In genomic region chr3:21726747-21727505, GRCm38 (mm10) we compare ENCODE assay signal across 16 mouse cellular contexts.
DNase-seq lines count a peak whose midpoint lies in the region; ATAC-seq lines count a peak whose summit lies in the region.
"Had no signal": no experiment of that assay in that cellular context is flagged by ENCODE, and none has a peak within 500 bp of the region (broad histone marks: within the 10 kb centered on the region; RNA-seq: fewer than 3 reads in every experiment).

No protein-coding gene starts in this region.

- H3K4me1 ChIP-seq in hindbrain, embryonic 13.5 days (replicated peaks) = peaks cover 4% of the 10 kb centered on the region
- peaks cover 8% of the 10 kb centered on the region for H3K4me1 ChIP-seq in hindbrain, embryonic 10.5 days (replicated peaks)
- H3K4me1 ChIP-seq in neural tube, embryonic 15.5 days = peaks cover 6% of the 10 kb centered on the region; the same call in 1 of the 2 replicates
- H3K4me1 ChIP-seq: intestine, embryonic 15.5 days; liver, embryonic 13.5 days had no signal

- no peak overlapping the region for H3K4me3 ChIP-seq in hindbrain, embryonic 13.5 days
- H3K4me3 ChIP-seq in hindbrain, embryonic 10.5 days = no peak overlapping the region
- no peak overlapping the region for H3K4me3 ChIP-seq in neural tube, embryonic 15.5 days (replicated peaks)
- H3K4me3 ChIP-seq: embryonic facial prominence, embryonic 15.5 days; forebrain, embryonic 10.5 days; intestine, embryonic 15.5 days; liver, embryonic 13.5 days had no signal

- H3K36me3 ChIP-seq in hindbrain, embryonic 13.5 days = no peaks in the 10 kb centered on the region
- no peaks in the 10 kb centered on the region for H3K36me3 ChIP-seq in hindbrain, embryonic 10.5 days
- no peaks in the 10 kb centered on the region for H3K36me3 ChIP-seq in neural tube, embryonic 15.5 days
- H3K36me3 ChIP-seq: embryonic facial prominence, embryonic 15.5 days; forebrain, embryonic 10.5 days; intestine, embryonic 15.5 days; liver, embryonic 13.5 days had no signal

- H3K9ac ChIP-seq in hindbrain, embryonic 13.5 days = no peak overlapping the region
- H3K9ac ChIP-seq in neural tube, embryonic 15.5 days (replicated peaks) = no peak overlapping the region
- H3K9ac ChIP-seq: embryonic facial prominence, embryonic 15.5 days; intestine, embryonic 15.5 days; liver, embryonic 13.5 days had no signal

- H3K27ac ChIP-seq in hindbrain, embryonic 13.5 days = no peak overlapping the region
- no peak overlapping the region for H3K27ac ChIP-seq in hindbrain, embryonic 10.5 days
- no peak overlapping the region for H3K27ac ChIP-seq in neural tube, embryonic 15.5 days (replicated peaks)
- H3K27ac ChIP-seq: embryonic facial prominence, embryonic 15.5 days; forebrain, embryonic 10.5 days; intestine, embryonic 15.5 days; liver, embryonic 13.5 days had no signal

- no peak for DNase-seq in hindbrain, embryonic 10.5 days (ENCODE audit: low spot score)
- DNase-seq in neural tube, embryonic 10.5 days (ENCODE audit: extremely low spot score, low spot score) = no peak
- DNase-seq in cerebellum, postnatal 14 days = peak; percentile 79 to 91
- no peak for DNase-seq in kidney, adult 8-10 months
- no peak for DNase-seq in MN1 (ENCODE audit: low spot score)
- DNase-seq: adrenal gland, adult 8-10 months; liver, embryonic 13.5 days; thymus, postnatal 36 days had no signal

- no peaks in the 10 kb centered on the region for H3K9me3 ChIP-seq in hindbrain, embryonic 13.5 days
- no peaks in the 10 kb centered on the region for H3K9me3 ChIP-seq in hindbrain, embryonic 10.5 days
- H3K9me3 ChIP-seq in neural tube, embryonic 15.5 days (replicated peaks) = no peaks in the 10 kb centered on the region
- H3K9me3 ChIP-seq: embryonic facial prominence, embryonic 15.5 days; forebrain, embryonic 10.5 days; intestine, embryonic 15.5 days; liver, embryonic 13.5 days had no signal

- peak; percentile 46; the same call in 1 of the 2 replicates for ATAC-seq in hindbrain, embryonic 13.5 days (ENCODE audit: low FRiP score)
- peak; percentile 57 for ATAC-seq in neural tube, embryonic 15.5 days (ENCODE audit: low FRiP score)
- ATAC-seq: intestine, embryonic 15.5 days; lung, postnatal 0 days had no signal

- WGBS in hindbrain, embryonic 13.5 days = 55% methylated on average over 4 of the region's 4 CpGs
- 50% methylated on average over 4 of the region's 4 CpGs for WGBS in hindbrain, embryonic 10.5 days
- 64% methylated on average over 4 of the region's 4 CpGs for WGBS in neural tube, embryonic 15.5 days

- H3K27me3 ChIP-seq in hindbrain, embryonic 13.5 days = no peaks in the 10 kb centered on the region
- no peaks in the 10 kb centered on the region for H3K27me3 ChIP-seq in hindbrain, embryonic 10.5 days (ENCODE audit: insufficient read depth, poor library complexity, severe bottlenecking)
- H3K27me3 ChIP-seq in neural tube, embryonic 15.5 days (replicated peaks) = no peaks in the 10 kb centered on the region
- H3K27me3 ChIP-seq: CH12.LX; embryonic facial prominence, embryonic 15.5 days; intestine, embryonic 15.5 days; liver, embryonic 13.5 days had no signal

- no peak overlapping the region for H3K4me2 ChIP-seq in hindbrain, embryonic 13.5 days
- H3K4me2 ChIP-seq in neural tube, embryonic 15.5 days = no peak overlapping the region
- H3K4me2 ChIP-seq: embryonic facial prominence, embryonic 15.5 days; heart, embryonic 11.5 days; intestine, embryonic 15.5 days; liver, embryonic 13.5 days had no signal

Comparison
In these comparisons a context has a peak if more than half of its experiments do, and no peak if none do; other contexts are left out.
1. DNase-seq: peak in cerebellum, postnatal 14 days (2 of 2); none in hindbrain, embryonic 10.5 days (single experiment), neural tube, embryonic 10.5 days (single experiment), kidney, adult 8-10 months (0 of 2) and MN1 (single experiment).